Mouse (Mus musculus) 416B (cell line): ENCODE data around the gene Numb.

ENCODE experiments used
- DNase-seq: peaks from one replicate; pipeline ENCODE4 v3.0.0; 2011; ENCODE audit warnings: low read depth

The Numb gene

GRCm38 (mm10) chr12:83852512-83853213, 69.1 kb downstream of the Numb start:
- no peak for DNase-seq

- DNase-seq: no peak
Measured at GRCm38 (mm10) chr12:83850334-83850733, 71.4 kb downstream of the Numb start.

- peak; percentile 68 for DNase-seq
Measured at GRCm38 (mm10) chr12:83848595-83849231, 73.0 kb downstream of the Numb start.

GRCm38 (mm10) chr12:83847877-83848276, 73.9 kb downstream of the Numb start:
- DNase-seq: no peak

GRCm38 (mm10) chr12:83842678-83843440, 78.9 kb downstream of the Numb start:
- DNase-seq: no peak

- no peak for DNase-seq
Measured at GRCm38 (mm10) chr12:83841409-83842190, 80.1 kb downstream of the Numb start.

GRCm38 (mm10) chr12:83833979-83834378, 87.8 kb downstream of the Numb start:
- peak; percentile 57 for DNase-seq

- DNase-seq: no peak
Measured at GRCm38 (mm10) chr12:83830424-83830823, 91.3 kb downstream of the Numb start.

- DNase-seq: no peak
Measured at GRCm38 (mm10) chr12:83816616-83817015, 105.1 kb downstream of the Numb start.

GRCm38 (mm10) chr12:83811901-83812300, 109.8 kb downstream of the Numb start:
- DNase-seq: no peak

GRCm38 (mm10) chr12:83803641-83804040, 118.1 kb downstream of the Numb start:
- no peak for DNase-seq

GRCm38 (mm10) chr12:83800943-83801342, 120.8 kb downstream of the Numb start:
- no peak for DNase-seq

GRCm38 (mm10) chr12:83798313-83798712, 123.4 kb downstream of the Numb start:
- no peak for DNase-seq

GRCm38 (mm10) chr12:83795586-83795985, 126.1 kb downstream of the Numb start:
- DNase-seq: no peak

- no peak for DNase-seq
Measured at GRCm38 (mm10) chr12:83795051-83795450, 126.7 kb downstream of the Numb start.

GRCm38 (mm10) chr12:83792706-83793410, 128.9 kb downstream of the Numb start:
- no peak for DNase-seq

- no peak for DNase-seq
Measured at GRCm38 (mm10) chr12:83791737-83792136, 130.0 kb downstream of the Numb start.

GRCm38 (mm10) chr12:83790749-83791148, 131.0 kb downstream of the Numb start:
- DNase-seq: no peak

GRCm38 (mm10) chr12:83789781-83790140, 132.0 kb downstream of the Numb start:
- no peak for DNase-seq

GRCm38 (mm10) chr12:83789051-83789780, 132.5 kb downstream of the Numb start:
- DNase-seq: no peak

- DNase-seq: no peak
Measured at GRCm38 (mm10) chr12:83785305-83785704, 136.4 kb downstream of the Numb start.
